Mouse (Mus musculus): ENCODE measurements around the gene Zbtb12.

DNA sequence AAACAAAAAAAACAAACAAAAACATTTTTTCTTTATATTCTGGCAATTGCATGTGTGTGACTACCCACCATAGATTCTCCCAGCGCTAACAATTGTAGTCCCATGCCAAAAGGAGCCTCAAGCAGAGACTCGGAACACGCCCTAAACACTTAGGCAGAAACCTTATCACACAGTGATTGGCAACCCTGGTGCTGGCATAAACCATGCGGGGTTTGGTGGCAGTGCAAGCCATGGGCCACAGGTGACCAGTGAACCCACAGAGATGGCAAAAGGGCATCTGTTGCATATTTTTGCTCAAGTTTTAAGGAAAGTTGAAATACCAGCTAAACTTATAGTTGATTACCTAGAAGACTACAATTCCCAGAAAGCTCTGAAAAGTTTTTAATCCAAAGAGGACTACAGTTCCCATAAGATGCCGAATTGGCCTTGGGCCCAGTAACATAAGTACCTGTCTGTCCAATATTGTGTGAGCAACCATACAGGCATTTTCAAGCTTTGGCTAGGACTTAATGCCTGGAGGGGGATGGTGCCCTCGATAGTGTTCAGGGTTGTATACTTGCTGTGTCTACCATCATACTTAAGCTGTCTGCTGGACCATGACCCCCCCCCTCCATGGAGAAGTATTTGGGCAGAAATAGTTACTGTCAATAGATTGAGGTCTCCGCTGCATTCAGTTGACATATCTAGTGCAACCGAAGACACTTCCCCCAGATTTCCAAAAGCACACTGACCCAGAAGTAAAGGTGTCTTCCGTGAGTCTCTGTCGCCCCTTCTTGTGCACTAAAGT is 18.3 kb downstream of the Zbtb12 start:
- no peak for TF ChIP-seq CTCF (IDR thresholded peaks at IDR 0.05)
- TF ChIP-seq EP300 (IDR thresholded peaks at IDR 0.05), result no peak
